Mouse (Mus musculus) embryonic fibroblast, embryonic 13.5 days (primary cell): ENCODE results near the gene Cxcr3.

ENCODE experiments used
- CTCF ChIP-seq: IDR thresholded peaks from 2 replicates; pipeline ENCODE4 v1.5.1; 2011; ENCODE audit warnings: mild to moderate bottlenecking, control low read depth, low read length, moderate library complexity, borderline replicate concordance; ENCODE audit not compliant: insufficient read depth
- POLR2A ChIP-seq: IDR thresholded peaks from 2 replicates; pipeline ENCODE4 v1.6.1; 2011; ENCODE audit warnings: low read depth, mild to moderate bottlenecking, control low read depth, low read length, moderate library complexity

- no peak for TF ChIP-seq CTCF
- TF ChIP-seq POLR2A = no peak
Measured at GRCm38 (mm10) chrX:101741064-101741433, 7.0 kb upstream of the Cxcr3 start.
